Mouse (Mus musculus): ENCODE measurements around the gene Gm13102.
"Not testable (repeated sequence)": the region's sequence is repeated elsewhere in the genome, so short reads cannot be mapped to it uniquely, and the experiment has no call there.

Gene Gm13102

GRCm38 (mm10) chr4:144106174-144106573 is at the start of gene Gm13102:
TSS of gene Gm13102 (plus strand) at chr4:144106474.
- not testable (repeated sequence) for DNase-seq

DNA sequence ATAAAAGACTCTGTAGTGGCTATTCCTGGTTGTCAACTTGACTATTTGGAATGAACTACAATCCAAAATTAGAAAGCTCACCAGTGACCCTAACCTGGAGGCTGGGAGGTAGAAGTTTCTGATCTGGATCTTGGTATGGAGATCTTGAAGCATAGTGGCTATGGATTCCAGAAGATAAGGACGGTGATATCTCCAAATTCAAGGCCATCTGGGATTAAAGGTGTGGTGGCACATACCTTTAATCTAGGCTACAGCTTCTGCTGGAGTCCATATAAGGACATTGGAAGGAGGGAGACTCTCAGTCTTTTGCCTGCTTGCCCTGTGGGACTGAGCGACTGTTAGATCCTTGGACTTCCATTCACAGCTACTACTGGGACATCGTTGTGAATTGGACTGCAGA is 47.4 kb upstream of the Gm13102 start, which contains the start of gene Pramel4:
Gene Pramel4, plus strand, starts transcription at position 301 of the 400 bp plus-strand sequence.
- not testable (repeated sequence) for DNase-seq
